Mouse (Mus musculus) spleen, adult 10 weeks (tissue): ENCODE measurements around the gene 5730507C01Rik. TPM values are rescaled to one million over a fixed set of nuclear protein-coding genes. Genes with fewer than 3 reads are reported as not detected.

Experiments
- polyA plus RNA-seq: library from polyadenylated mRNA; stranded (reverse); fragments of 350-450 nt; fragmentation: Illumina TruSeq; extraction: RNeasy Lipid Tissue Mini Kit (QIAGEN cat#74804); gene quantifications from one replicate; pipeline ENCODE4 v1.2.3, GENCODE M21; 2015; ENCODE audit warnings: low replicate concordance; ENCODE audit not compliant: insufficient read depth

5730507C01Rik gene
- 0.47 TPM for polyA plus RNA-seq

GRCm38 (mm10) chr12:18514171-18514570, at the start of gene 5730507C01Rik:
Gene 5730507C01Rik, plus strand, starts transcription at chr12:18514510.

